Mouse (Mus musculus): ENCODE results near the gene Nppc. TPM values are rescaled to one million over a fixed set of nuclear protein-coding genes. Genes with fewer than 3 reads are reported as not detected.

Gene Nppc
- polyA plus RNA-seq, 1 experiment from 2014 or later = 1.3 TPM

DNA sequence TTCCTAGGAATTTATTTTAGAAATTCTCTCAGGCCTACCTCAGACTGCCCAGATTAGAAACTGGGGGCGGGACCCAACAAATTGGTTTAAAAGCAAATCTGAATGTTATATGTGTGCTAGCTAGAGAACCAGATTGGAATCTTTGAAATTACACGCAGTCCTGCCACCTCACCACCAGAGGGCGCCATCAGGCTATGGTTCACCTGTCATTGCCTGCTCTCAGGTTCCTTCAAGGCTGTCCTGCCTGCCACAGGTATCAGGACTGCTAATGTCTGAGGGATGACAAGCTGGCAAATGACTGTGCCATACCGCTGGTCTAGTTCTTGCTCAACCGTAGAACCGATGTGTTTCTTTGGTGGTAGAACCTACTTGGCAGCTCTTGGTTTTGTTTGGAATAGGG, 20.1 kb downstream of the Nppc start:
- no peaks in the 10 kb centered on the region for H3K4me1 ChIP-seq (replicated peaks)
- no peak for ATAC-seq (replicated peaks; ENCODE audit: insufficient number of reproducible peaks, insufficient read depth, low FRiP score, low read depth)
- no peak overlapping the region for H3K4me2 ChIP-seq
- H3K9me3 ChIP-seq (replicated peaks) = no peaks in the 10 kb centered on the region
- no peak overlapping the region for H3K27ac ChIP-seq
- H3K36me3 ChIP-seq = no peaks in the 10 kb centered on the region
- no peaks in the 10 kb centered on the region for H3K27me3 ChIP-seq
- no peak overlapping the region for H3K4me3 ChIP-seq
- WGBS = 16% methylated on average over 6 of the region's 6 CpGs
- H3K9ac ChIP-seq = no peak overlapping the region

DNA sequence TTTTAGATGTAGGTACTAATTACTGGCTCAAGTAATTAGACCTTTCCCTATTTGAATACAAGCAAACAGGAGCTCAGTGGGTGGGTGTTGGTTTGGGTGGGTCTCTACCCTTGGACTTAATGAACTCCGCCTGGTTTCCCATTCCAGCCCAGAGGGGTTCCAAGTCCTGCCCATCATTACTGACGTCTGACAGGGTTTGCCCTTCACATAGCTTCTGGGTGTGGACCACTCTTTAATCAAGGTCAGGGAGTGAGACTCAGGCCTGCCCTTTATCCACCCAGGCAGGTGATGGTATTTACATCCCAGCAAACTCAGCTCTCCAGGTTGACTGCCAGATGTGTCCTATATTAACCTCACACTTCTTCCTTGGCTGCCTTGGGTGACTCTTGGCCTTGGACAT, 22.9 kb downstream of the Nppc start:
- H3K27ac ChIP-seq = no peak overlapping the region
- no peak overlapping the region for H3K4me3 ChIP-seq
- no peaks in the 10 kb centered on the region for H3K36me3 ChIP-seq
- H3K9ac ChIP-seq = no peak overlapping the region
- ATAC-seq (replicated peaks; ENCODE audit: insufficient number of reproducible peaks, insufficient read depth, low FRiP score, low read depth) = no peak
- H3K4me1 ChIP-seq (replicated peaks) = no peaks in the 10 kb centered on the region
- WGBS = 52% methylated on average over 2 of the region's 2 CpGs
- no peaks in the 10 kb centered on the region for H3K9me3 ChIP-seq (replicated peaks)
- no peak overlapping the region for H3K4me2 ChIP-seq
- no peaks in the 10 kb centered on the region for H3K27me3 ChIP-seq

DNA sequence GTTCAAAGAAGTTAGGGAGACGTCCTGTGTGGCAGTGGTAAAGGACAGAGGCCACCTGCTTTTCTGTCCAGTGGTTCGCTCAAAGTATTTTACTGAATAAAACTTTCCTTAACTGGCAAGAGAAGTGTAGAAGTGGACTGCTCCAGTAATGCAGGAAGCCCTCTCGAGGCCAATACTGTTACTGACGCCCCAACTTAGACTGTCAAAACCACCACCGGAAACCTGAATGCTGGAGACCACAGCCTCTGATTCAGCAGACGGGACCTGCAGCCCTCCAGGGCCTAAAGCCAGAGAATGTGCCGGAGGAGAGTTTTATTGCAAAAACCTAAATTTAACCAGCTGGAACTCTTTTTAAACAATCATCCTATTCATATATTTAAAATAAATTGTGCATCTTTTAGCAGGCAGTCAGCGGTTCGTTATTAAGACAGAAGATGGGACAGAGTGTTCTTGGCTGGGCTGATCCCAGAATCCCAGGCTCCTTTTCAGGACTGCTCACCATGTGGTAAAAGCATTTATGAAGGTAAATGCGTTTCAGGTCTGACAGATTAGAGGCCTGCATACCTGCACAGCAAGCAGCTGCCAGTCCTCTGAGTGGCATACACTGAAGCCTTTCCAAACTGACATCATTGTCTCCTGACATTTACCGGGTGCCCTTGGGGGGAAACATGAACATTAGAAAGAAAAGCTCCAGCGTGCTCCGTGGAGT, 27.1 kb downstream of the Nppc start:
- ATAC-seq (replicated peaks; ENCODE audit: insufficient number of reproducible peaks, insufficient read depth, low FRiP score, low read depth) = no peak
- WGBS = 58% methylated on average over 13 of the region's 13 CpGs
- Histone ChIP-seq H3K27me3 (no peaks in the 10 kb centered on the region), H3K4me2 (no peak overlapping the region), H3K9me3 (replicated peaks) (no peaks in the 10 kb centered on the region), H3K36me3 (no peaks in the 10 kb centered on the region), H3K27ac (no peak overlapping the region), H3K4me3 (no peak overlapping the region), H3K9ac (no peak overlapping the region), H3K4me1 (replicated peaks) (no peaks in the 10 kb centered on the region)

DNA sequence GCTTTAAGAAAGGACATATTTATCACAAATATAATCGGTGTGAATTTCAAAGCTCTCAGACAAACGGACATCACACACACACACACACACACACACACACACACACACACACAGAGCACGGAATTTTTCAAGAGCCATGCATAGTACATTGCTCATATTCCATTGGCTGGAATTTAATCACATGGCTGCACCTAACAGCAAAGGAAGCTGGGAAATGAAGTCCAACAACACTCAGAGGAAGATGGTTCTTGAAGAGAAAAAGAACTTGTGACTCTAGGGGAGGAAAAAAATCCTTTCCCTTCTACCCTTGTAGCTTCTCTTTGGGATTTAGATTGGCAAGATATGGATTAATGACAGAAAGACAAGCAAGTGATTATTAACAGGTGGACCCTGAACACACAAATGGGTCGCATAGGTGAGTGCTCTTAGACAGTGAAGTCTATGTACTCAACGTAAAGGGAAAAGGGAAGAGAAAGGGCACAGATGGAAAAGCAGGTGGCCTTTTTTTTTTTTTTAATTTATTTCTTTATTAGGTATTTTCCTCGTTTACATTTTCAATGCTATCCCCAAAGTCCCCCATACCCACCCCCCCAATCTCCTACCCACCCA, 35.5 kb downstream of the Nppc start:
- no peak overlapping the region for H3K9ac ChIP-seq
- H3K36me3 ChIP-seq = no peaks in the 10 kb centered on the region
- H3K27me3 ChIP-seq = no peaks in the 10 kb centered on the region
- 51% methylated on average over 6 of the region's 6 CpGs for WGBS
- H3K4me2 ChIP-seq = peak overlapping the region; percentile 38
- no peaks in the 10 kb centered on the region for H3K9me3 ChIP-seq (replicated peaks)
- 0 out of 2 replicates have a peak overlapping the region, but pooled peaks have one; percentile 5 for H3K4me3 ChIP-seq
- no peak overlapping the region for H3K27ac ChIP-seq
- H3K4me1 ChIP-seq (replicated peaks) = no peaks in the 10 kb centered on the region
- no peak for ATAC-seq (replicated peaks; ENCODE audit: insufficient number of reproducible peaks, insufficient read depth, low FRiP score, low read depth)

DNA sequence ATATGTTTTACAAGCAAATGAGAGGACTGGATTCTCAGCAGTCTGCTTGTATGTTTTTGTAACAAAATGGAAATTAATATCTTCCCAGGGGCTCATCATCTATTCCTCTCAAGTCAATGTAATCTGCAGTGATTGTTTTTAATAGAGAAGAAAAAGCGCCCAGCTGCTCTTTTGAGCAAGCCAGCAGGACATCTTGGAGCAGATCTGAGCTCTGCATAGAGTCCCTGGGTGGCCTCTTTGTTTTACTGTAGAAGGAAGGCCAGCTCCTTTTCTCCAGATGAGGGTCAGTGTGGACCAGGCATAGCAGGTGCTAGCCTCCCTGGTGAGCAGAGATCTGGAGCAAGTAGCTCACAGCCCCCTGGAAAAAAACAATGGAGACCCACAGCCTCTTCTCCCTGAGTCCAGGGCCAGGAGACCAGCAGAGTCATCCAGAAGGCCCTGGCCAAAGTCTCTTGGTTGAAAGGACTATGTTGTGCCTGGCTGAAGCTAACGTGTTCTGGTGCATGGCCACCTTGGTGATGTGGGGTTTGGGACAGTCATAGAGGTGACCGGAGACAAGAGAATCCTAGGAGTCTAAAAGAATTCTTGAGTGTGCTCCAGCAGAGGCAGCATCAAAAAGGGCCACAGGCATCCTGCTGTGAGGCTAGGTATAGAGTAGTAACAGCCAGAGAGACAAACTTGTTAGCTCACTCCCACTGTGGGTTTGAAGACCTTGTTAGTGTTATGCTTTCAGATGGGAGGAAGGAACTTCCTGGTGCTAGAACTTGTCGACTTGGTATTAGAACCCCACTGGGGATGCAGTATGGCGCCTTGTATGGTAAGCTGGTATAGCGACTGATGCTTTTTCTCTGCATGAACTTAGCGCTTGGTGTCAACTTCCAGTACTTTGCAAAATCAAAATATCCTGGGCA, 36.3 kb downstream of the Nppc start:
- H3K27me3 ChIP-seq = no peaks in the 10 kb centered on the region
- H3K9me3 ChIP-seq (replicated peaks) = no peaks in the 10 kb centered on the region
- 0 out of 2 replicates have a peak overlapping the region, but pooled peaks have one; percentile 5 for H3K4me3 ChIP-seq
- H3K9ac ChIP-seq = no peak overlapping the region
- no peaks in the 10 kb centered on the region for H3K36me3 ChIP-seq
- 59% methylated on average over 7 of the region's 7 CpGs for WGBS
- no peak overlapping the region for H3K27ac ChIP-seq
- H3K4me1 ChIP-seq (replicated peaks) = no peaks in the 10 kb centered on the region
- H3K4me2 ChIP-seq = peak overlapping the region; percentile 38
- ATAC-seq (replicated peaks; ENCODE audit: insufficient number of reproducible peaks, insufficient read depth, low FRiP score, low read depth) = no peak

DNA sequence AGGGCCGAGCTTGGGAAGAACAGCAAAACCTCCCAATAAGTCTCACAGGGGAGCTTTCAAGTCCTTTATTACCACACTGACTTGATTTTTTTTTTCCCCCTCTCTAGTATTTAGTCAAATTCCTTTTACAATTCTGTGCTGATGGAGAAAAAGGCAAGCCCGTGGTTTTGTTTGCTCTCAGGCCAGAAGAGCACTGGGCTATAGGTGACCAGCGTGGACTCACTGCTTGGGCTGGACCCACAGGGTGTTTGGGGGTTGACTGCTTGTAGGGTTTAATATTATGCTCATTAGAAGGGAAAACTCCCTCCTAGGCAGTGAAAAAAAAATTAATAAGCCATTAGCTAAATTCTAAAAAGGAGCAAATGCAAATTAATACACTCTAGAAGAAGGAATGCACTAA, 36.9 kb downstream of the Nppc start:
- no peaks in the 10 kb centered on the region for H3K36me3 ChIP-seq
- H3K4me1 ChIP-seq (replicated peaks) = no peaks in the 10 kb centered on the region
- H3K9ac ChIP-seq = no peak overlapping the region
- no peak overlapping the region for H3K4me3 ChIP-seq
- WGBS = 59% methylated on average over 3 of the region's 3 CpGs
- H3K27ac ChIP-seq = no peak overlapping the region
- no peak overlapping the region for H3K4me2 ChIP-seq
- H3K27me3 ChIP-seq = no peaks in the 10 kb centered on the region
- no peaks in the 10 kb centered on the region for H3K9me3 ChIP-seq (replicated peaks)
- ATAC-seq (replicated peaks; ENCODE audit: insufficient number of reproducible peaks, insufficient read depth, low FRiP score, low read depth) = no peak

DNA sequence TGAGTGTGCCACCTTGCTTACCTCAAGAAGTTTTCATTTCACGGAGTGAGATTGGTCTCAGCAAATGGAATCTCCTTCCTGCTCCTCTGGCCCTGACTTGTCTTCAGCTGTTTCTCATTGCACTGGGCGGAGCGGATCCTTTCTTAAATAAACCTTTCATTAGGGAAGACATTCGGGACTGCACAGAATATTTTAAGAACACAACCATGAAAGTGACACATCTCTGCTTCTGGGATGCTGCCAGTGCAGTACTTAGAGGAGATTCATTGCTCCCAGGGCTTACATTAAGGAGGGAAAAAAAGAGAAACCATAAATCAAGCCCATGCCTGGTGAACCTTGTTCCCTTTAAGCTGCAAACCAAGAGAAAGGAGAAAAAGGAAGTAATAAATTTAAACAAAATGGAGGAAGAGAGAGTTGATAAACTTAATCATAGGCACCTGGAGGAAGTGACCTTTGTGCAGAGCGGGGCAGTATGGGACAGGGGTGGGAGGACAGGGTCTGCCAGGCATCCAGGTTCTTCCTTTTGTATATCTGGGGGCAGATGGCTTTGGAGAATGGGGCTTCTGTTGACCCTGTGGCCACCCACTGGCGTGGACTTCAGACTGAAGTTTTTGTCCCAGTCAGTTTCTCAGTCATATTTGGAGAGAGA, 37.5 kb downstream of the Nppc start:
- ATAC-seq (replicated peaks; ENCODE audit: insufficient number of reproducible peaks, insufficient read depth, low FRiP score, low read depth) = no peak
- Histone ChIP-seq H3K36me3 (no peaks in the 10 kb centered on the region), H3K9ac (no peak overlapping the region), H3K27me3 (no peaks in the 10 kb centered on the region), H3K4me1 (replicated peaks) (no peaks in the 10 kb centered on the region), H3K27ac (no peak overlapping the region), H3K9me3 (replicated peaks) (no peaks in the 10 kb centered on the region), H3K4me3 (no peak overlapping the region), H3K4me2 (no peak overlapping the region)
- 64% methylated on average over 6 of the region's 6 CpGs for WGBS

DNA sequence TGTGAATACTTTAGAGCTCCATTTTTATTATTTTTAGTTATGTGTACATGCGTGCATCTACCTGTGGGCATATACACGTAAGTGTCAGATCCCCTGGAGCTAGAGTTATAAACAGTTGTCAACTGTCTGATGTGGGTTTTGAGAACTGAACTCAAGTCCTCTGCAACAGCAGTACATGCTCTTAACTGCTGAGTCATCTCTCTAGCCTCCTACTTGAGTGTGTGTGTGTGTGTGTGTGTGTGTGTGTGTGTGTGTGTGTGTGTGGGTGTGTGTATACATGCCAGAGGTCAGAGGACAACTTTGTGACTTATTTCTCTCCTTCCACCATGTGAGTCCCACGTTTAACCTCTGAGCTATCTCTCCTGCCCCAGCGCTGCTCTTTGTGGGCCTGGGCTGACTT, 39.8 kb downstream of the Nppc start:
- no peaks in the 10 kb centered on the region for H3K36me3 ChIP-seq

DNA sequence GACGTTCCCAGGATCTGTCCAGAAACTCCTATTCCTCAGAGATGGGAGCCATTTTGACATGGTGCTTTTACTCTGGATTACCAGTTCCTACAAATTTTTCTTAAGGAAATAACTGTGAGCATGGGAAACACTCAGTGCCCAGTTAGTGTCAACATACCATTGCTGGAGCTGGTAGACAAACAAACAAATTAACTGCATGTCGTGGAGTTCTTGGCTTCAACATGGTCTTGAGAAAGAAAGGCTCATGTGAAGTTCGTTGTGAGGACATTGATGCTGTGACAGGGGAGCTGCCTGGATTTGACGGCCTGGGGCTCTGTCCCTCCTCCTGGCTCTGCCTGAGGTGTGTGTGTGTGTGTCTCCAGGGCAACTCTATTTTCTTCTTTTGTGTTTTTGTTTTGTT, 40.4 kb downstream of the Nppc start:
- H3K9me3 ChIP-seq (replicated peaks) = no peaks in the 10 kb centered on the region
- H3K4me2 ChIP-seq = no peak overlapping the region
- H3K27ac ChIP-seq = no peak overlapping the region
- no peak overlapping the region for H3K9ac ChIP-seq
- no peak for ATAC-seq (replicated peaks; ENCODE audit: insufficient number of reproducible peaks, insufficient read depth, low FRiP score, low read depth)
- H3K27me3 ChIP-seq = no peaks in the 10 kb centered on the region
- no peaks in the 10 kb centered on the region for H3K4me1 ChIP-seq (replicated peaks)
- no peaks in the 10 kb centered on the region for H3K36me3 ChIP-seq
- WGBS = 48% methylated on average over 4 of the region's 4 CpGs
- no peak overlapping the region for H3K4me3 ChIP-seq

More for the DNA sequence above, 39.8 kb downstream of the Nppc start:
- Histone ChIP-seq H3K4me2 (no peak overlapping the region), H3K9me3 (replicated peaks) (no peaks in the 10 kb centered on the region), H3K27ac (no peak overlapping the region), H3K27me3 (no peaks in the 10 kb centered on the region), H3K4me3 (no peak overlapping the region), H3K9ac (no peak overlapping the region), H3K4me1 (replicated peaks) (no peaks in the 10 kb centered on the region)
- 75% methylated on average over 4 of the region's 4 CpGs for WGBS
- ATAC-seq (replicated peaks; ENCODE audit: insufficient number of reproducible peaks, insufficient read depth, low FRiP score, low read depth) = no peak

DNA sequence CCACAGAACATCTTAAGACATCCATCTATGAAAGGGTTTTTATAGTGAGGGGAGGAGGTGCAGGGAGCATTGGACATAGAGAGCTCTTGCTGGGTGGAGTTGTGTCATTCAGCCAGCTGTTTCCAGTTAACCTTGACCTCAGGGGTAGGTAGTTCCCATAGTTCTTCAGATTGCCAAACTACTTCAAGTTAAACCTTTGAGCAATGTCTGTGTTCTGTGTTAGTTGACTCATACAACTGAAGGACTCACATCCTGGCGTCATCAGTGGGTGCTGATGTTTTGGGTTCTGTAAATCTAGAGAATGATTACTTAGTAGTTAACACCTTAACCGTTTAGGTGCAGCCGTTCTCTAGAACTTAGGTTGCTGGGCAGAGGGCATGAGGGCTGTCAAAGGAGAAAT, 42.1 kb downstream of the Nppc start:
- Histone ChIP-seq H3K9ac (no peak overlapping the region), H3K27me3 (no peaks in the 10 kb centered on the region), H3K9me3 (replicated peaks) (no peaks in the 10 kb centered on the region), H3K36me3 (no peaks in the 10 kb centered on the region), H3K4me2 (no peak overlapping the region), H3K4me3 (no peak overlapping the region), H3K4me1 (replicated peaks) (no peaks in the 10 kb centered on the region), H3K27ac (no peak overlapping the region)
- 68% methylated on average over 3 of the region's 3 CpGs for WGBS
- ATAC-seq (replicated peaks; ENCODE audit: insufficient number of reproducible peaks, insufficient read depth, low FRiP score, low read depth) = no peak
